Mouse (Mus musculus) embryonic facial prominence, embryonic 15.5 days (tissue): ENCODE measurements around the gene Ccdc163. TPM values are rescaled to one million over a fixed set of nuclear protein-coding genes. Genes with fewer than 3 reads are reported as not detected.

Experiments used
- ATAC-seq: fragments of 200-750 bp; cut with Nextera tagmentation; 2 replicates; pipeline ENCODE4 v1.8.0; 2017; ENCODE audit warnings: low read depth, moderate TSS enrichment; ENCODE audit not compliant: insufficient number of reproducible peaks, low FRiP score, low TSS enrichment
- H3K27ac ChIP-seq: fragments of 300-500 bp; sonication (generic); replicated peaks from 2 replicates; pipeline ENCODE4 v1.5.1; 2015; ENCODE audit warnings: mild to moderate bottlenecking, inconsistent platforms
- H3K27me3 ChIP-seq: fragments of 300-500 bp; sonication (generic); 2 replicates; pipeline ENCODE4 v1.6.1; 2015; ENCODE audit warnings: inconsistent platforms
- H3K36me3 ChIP-seq: fragments of 300-500 bp; sonication (generic); 2 replicates; pipeline ENCODE4 v1.6.1; 2015; ENCODE audit warnings: mild to moderate bottlenecking, inconsistent platforms
- H3K4me1 ChIP-seq: fragments of 300-500 bp; sonication (generic); 2 replicates; pipeline ENCODE4 v1.6.1; 2015; ENCODE audit warnings: inconsistent platforms
- H3K4me2 ChIP-seq: fragments of 300-500 bp; sonication (generic); replicated peaks from 2 replicates; pipeline ENCODE4 v1.6.1; 2015; ENCODE audit warnings: mild to moderate bottlenecking, inconsistent platforms
- H3K4me3 ChIP-seq: fragments of 300-500 bp; sonication (generic); replicated peaks from 2 replicates; pipeline ENCODE4 v1.5.1; 2015; ENCODE audit warnings: mild to moderate bottlenecking, inconsistent platforms
- H3K9ac ChIP-seq: fragments of 300-500 bp; sonication (generic); 2 replicates; pipeline ENCODE4 v1.6.1; 2015; ENCODE audit warnings: inconsistent platforms
- H3K9me3 ChIP-seq: fragments of 300-500 bp; sonication (generic); replicated peaks from 2 replicates; pipeline ENCODE4 v1.6.1; 2016; ENCODE audit warnings: inconsistent platforms
- WGBS: fragments of 180-500 bp; shearing (Covaris S2); methylation state at CpG from one replicate; pipeline ENCODE4 v1.1.7; 2015; 5-methylcytosine and 5-hydroxymethylcytosine counted together
- polyA plus RNA-seq: library from polyadenylated mRNA; unstranded; fragments of >200 nt; fragmentation: Nextera tagmentation; extraction: Ambion mirVana; gene quantifications from 2 replicates; pipeline ENCODE4 v1.2.1, GENCODE M21; 2015

The Ccdc163 gene
- polyA plus RNA-seq, 1 experiment from 2014 or later = 32.0 TPM

DNA sequence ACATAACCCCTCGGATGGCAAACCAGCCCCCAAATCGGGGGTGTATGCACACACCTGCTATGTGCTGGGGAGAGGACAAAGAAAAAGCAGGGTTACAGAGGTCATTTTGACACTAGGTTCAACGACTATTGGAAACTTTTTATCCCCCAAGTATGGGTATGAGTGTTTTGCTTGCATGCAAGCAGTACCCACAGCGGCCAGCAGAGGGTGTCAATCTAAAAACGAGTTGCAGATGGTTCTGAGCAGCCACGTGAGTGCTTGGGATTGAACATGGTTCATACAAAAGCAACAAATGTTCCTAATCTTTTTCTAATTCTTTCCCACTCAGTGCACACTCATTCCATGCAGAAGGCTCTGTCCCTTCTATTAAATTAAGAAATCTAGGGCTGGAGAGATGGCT is 4.5 kb upstream of the Ccdc163 start:
- no peak overlapping the region for H3K9ac ChIP-seq
- H3K27ac ChIP-seq = no peak overlapping the region
- H3K36me3 ChIP-seq = peaks cover 31% of the 10 kb centered on the region; the same call in 1 of the 2 replicates
- H3K4me2 ChIP-seq = no peak overlapping the region
- no peaks in the 10 kb centered on the region for H3K9me3 ChIP-seq
- WGBS = 39% methylated on average over 6 of the region's 6 CpGs
- no peak overlapping the region for H3K4me3 ChIP-seq
- no peaks in the 10 kb centered on the region for H3K27me3 ChIP-seq
- H3K4me1 ChIP-seq = peaks cover 4% of the 10 kb centered on the region; the same call in 1 of the 2 replicates
- no peak for ATAC-seq

DNA sequence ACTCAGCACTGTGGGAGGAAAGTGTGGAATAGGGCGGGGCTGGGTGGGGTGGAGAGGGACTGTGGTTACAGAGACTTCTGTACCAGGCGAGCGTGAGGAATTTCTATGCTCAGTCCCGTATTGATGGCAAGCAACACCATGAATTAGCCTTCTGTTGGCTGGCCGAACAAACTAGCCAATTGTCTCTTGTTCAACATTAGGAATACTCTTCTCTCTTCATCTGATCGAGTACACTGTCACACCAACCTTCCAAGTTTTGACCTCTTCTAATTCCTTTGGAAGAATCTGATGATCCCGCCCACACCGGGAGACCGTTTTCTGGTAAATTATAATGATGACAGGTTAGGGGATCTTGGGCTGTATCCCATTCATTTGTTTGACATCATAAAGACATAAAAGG is 643 bp upstream of the Ccdc163 start:
- peak overlapping the region; percentile 63 for H3K4me3 ChIP-seq
- no peak for ATAC-seq
- H3K9ac ChIP-seq = peak overlapping the region; percentile 31
- peak overlapping the region; percentile 81 for H3K4me2 ChIP-seq
- 0 out of 2 replicates have a peak, but pooled peaks cover 8% of the 10 kb centered on the region for H3K36me3 ChIP-seq
- no peaks in the 10 kb centered on the region for H3K9me3 ChIP-seq
- H3K4me1 ChIP-seq = peaks cover 12% of the 10 kb centered on the region
- no peak overlapping the region for H3K27ac ChIP-seq
- H3K27me3 ChIP-seq = no peaks in the 10 kb centered on the region
- 7% methylated on average over 9 of the region's 9 CpGs for WGBS

DNA sequence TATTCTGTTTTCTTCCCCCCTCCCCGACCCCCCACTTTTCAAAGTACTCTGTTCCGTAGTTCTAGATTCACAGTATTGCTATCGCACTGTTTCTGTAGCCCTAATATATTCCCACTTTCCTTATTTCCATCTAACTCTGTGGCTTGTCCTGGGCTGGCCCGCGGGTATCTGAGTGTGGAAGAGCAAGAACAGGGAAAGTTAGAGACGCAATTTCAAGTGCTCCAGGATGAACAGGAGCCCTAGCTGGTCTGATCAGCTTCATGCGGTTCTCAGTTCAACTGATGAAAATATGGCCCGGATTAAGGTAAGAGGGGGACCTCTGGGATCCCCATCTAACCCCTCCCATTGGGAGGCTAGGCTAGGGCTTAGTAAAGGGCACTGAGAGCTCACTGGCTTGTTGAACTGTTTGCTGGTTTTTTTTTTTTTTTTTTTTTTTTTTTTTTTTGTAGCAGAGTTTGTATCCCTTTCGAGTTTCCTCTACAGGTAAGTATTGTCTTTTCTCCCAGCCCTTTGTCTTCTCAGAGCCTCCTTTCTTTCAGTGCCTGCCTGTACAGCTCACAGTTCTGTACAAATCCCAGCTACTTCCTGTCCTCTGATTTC is 582 bp downstream of the Ccdc163 start:
- H3K9ac ChIP-seq = peak overlapping the region; percentile 57
- no peaks in the 10 kb centered on the region for H3K9me3 ChIP-seq
- H3K4me1 ChIP-seq = peaks cover 12% of the 10 kb centered on the region
- H3K27ac ChIP-seq = no peak overlapping the region
- H3K27me3 ChIP-seq = no peaks in the 10 kb centered on the region
- H3K36me3 ChIP-seq = 0 out of 2 replicates have a peak, but pooled peaks cover 1% of the 10 kb centered on the region
- H3K4me2 ChIP-seq = peak overlapping the region; percentile 81
- peak overlapping the region; percentile 63 for H3K4me3 ChIP-seq
- no peak for ATAC-seq
- WGBS = 2% methylated on average over 9 of the region's 9 CpGs

DNA sequence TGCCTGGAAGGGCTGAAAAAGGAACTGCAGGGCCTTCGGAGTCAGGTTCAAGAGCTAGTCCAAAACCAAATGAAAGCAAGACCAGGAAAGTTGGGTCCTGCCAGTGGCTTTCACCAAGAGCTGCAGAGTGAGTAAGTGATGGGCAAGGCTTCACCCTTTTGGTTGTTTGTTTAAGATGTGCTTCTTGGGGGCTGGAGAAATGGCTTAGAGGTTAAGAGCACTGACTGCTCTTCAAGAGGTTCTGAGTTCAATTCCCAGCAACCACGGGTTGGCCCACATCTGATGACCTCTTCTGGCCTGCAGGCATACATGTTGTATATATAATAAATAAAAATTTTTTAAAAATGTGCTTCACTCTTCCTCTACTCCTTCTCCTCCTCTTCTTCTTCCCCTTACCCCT is 1.8 kb downstream of the Ccdc163 start:
- no peaks in the 10 kb centered on the region for H3K9me3 ChIP-seq
- ATAC-seq = no peak
- H3K27me3 ChIP-seq = no peaks in the 10 kb centered on the region
- no peak overlapping the region for H3K4me2 ChIP-seq
- H3K36me3 ChIP-seq = peaks cover 5% of the 10 kb centered on the region; the same call in 1 of the 2 replicates
- H3K27ac ChIP-seq = no peak overlapping the region
- no peak overlapping the region for H3K4me3 ChIP-seq
- 84% methylated on average over 2 of the region's 2 CpGs for WGBS
- no peak overlapping the region for H3K9ac ChIP-seq
- peaks cover 12% of the 10 kb centered on the region for H3K4me1 ChIP-seq

DNA sequence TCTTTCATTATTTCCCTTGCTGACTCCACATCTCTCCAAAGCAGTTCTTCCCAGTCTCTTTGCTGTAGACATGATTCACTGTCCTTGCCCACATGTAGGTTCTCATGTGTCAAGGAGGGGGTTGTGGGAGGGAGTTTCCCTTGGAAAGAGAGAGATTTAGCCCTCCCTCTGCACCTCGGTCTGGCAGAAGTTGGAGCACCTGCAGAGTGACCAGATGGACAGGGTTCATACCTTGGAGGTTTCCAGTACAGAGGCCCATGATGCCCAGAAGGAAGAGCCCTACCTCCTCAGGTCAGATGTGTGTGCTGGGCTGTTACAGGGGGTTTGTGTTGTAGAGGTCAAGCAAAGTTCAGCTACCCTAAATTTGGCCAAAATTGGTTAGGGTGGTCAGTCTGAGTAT is 4.2 kb downstream of the Ccdc163 start:
- Histone ChIP-seq H3K4me3 (no peak overlapping the region), H3K4me1 (peaks cover 9% of the 10 kb centered on the region), H3K36me3 (peaks cover 8% of the 10 kb centered on the region; the same call in 1 of the 2 replicates), H3K27me3 (no peaks in the 10 kb centered on the region), H3K4me2 (no peak overlapping the region), H3K9ac (no peak overlapping the region), H3K27ac (no peak overlapping the region), H3K9me3 (no peaks in the 10 kb centered on the region)
- ATAC-seq = no peak
- 58% methylated on average over 1 of the region's 1 CpGs for WGBS

DNA sequence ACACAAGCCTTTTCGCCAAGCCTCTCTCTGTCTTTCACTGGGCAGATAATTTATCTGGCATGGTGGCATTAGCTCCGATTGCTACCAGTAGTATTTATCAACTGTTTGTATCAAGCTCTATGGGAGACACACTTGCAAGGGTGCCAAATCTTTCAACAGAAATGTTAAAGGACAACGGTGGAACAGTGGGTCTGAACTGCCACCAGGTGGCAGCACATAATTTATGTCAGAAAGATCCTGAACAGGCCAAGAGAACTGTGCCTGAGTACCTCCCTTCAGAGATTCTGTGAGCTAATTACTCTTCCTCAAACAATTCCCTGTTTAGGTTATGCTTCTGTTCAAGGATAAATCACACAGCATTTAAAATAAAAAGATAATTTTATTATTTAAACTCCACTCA is 11.1 kb downstream of the Ccdc163 start:
- Histone ChIP-seq H3K36me3 (peaks cover 8% of the 10 kb centered on the region; the same call in 1 of the 2 replicates), H3K27me3 (no peaks in the 10 kb centered on the region), H3K4me2 (no peak overlapping the region), H3K9ac (no peak overlapping the region), H3K27ac (no peak overlapping the region), H3K4me1 (peaks cover 11% of the 10 kb centered on the region), H3K9me3 (no peaks in the 10 kb centered on the region), H3K4me3 (no peak overlapping the region)
- ATAC-seq = no peak
- 17% methylated on average over 3 of the region's 3 CpGs for WGBS

DNA sequence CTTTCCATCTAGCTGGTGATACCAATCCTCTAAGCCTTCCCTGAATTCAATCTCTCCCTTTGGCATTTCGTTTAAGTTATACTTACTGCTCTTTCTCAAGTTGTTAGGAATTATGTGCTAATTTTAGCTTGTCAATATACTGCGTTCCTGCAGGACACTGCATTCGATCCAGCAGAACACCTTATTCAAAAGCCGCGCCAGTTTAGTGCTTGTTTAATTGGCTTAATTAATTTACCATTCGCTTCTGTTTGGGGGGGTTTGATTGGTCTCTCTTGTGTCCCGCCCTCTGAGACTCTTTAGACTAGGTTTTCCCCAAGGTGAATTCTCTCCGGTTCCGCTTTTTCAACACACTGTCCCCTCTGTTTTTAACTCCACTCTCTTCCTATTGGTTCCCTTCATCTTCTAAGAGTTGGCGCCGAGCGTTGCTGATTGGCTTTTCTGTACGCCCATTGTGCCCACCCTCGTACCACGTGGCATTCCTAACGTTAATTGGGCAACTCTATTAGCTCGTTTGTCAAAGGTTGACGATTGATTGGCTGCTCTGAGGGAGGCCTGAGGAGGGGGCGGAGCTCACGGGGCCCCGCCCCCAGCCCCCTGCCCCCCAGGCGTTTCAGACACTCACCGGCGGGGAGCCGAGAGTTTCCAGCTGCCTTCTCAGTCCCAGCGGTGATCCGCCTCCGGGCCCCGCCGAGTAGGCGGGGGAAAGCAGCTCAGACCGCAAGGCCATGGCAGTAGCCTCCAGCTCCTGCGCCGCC is 12.2 kb downstream of the Ccdc163 start, which contains the start of gene Tesk2:
Tesk2 (plus strand) TSS at position 606 of the 755 bp plus-strand sequence.
- peak within 1 kb of the TSS; percentile 89 for H3K4me2 ChIP-seq
- peak within 1 kb of the TSS; percentile 83 for H3K4me3 ChIP-seq
- ATAC-seq = peak; percentile 98
- peaks cover 11% of the 10 kb centered on the region for H3K4me1 ChIP-seq
- H3K27me3 ChIP-seq = no peaks in the 10 kb centered on the region
- peak within 1 kb of the TSS; percentile 68 for H3K27ac ChIP-seq
- no peaks in the 10 kb centered on the region for H3K36me3 ChIP-seq
- H3K9ac ChIP-seq = peak within 1 kb of the TSS; percentile 74
- no peaks in the 10 kb centered on the region for H3K9me3 ChIP-seq
- under 1% methylated on average over 34 of the region's 34 CpGs for WGBS

DNA sequence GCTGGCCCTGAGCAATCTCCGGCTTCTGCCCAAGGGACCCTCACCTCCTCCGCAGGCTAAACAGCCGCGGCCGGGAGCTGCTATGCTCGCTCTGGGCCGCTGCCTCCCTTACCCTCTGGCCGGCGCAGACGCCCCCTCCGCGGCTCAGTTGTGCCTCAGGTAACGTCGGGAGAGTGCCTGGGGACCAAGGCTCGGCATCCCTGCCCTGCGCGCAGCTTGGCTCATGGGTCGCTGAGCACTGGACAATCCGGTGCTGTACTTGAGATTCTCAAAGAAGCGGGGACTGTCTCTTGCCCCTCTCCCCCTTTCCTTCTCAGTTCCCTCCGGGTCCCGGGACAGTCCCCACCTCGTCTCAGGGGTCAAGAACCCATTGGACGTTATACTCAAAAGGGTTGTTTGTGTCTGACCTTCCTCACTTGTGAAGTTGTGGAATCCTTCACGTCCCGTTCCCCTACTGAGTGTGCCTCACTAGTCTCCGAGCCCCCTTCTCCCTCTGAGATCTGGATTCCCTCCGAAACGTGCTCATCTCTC is 12.9 kb downstream of the Ccdc163 start:
- H3K36me3 ChIP-seq = no peaks in the 10 kb centered on the region
- peak overlapping the region; percentile 83 for H3K4me3 ChIP-seq
- H3K9me3 ChIP-seq = no peaks in the 10 kb centered on the region
- WGBS = under 1% methylated on average over 29 of the region's 29 CpGs
- peak overlapping the region; percentile 74 for H3K9ac ChIP-seq
- peaks cover 11% of the 10 kb centered on the region for H3K4me1 ChIP-seq
- no peaks in the 10 kb centered on the region for H3K27me3 ChIP-seq
- peak overlapping the region; percentile 68 for H3K27ac ChIP-seq
- no peak for ATAC-seq
- peak overlapping the region; percentile 89 for H3K4me2 ChIP-seq

DNA sequence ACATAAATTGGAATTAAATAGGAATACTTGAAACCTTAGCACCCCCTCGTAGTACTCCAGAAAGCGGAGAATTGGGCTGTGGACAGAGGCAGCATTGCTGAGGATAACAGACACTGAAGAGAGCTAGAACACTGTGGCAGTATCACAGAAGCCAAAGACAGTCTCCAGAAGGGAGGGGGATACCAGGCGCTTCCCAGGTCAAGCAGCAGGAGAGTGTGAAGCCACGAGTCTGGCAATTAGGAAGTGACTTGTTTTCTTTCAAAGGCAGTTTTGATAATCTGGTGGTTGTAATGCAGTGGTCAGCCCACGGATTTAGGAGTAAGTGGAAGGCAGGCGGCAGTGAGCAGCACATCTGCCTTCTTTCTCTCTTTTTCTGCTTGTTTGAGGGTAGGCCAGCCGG is 13.9 kb downstream of the Ccdc163 start:
- Histone ChIP-seq H3K4me2 (peak overlapping the region; percentile 89; the same call in 1 of the 2 replicates), H3K27ac (no peak overlapping the region), H3K4me3 (peak overlapping the region; percentile 83; the same call in 1 of the 2 replicates), H3K9ac (no peak overlapping the region), H3K4me1 (peaks cover 11% of the 10 kb centered on the region), H3K27me3 (no peaks in the 10 kb centered on the region), H3K36me3 (no peaks in the 10 kb centered on the region), H3K9me3 (no peaks in the 10 kb centered on the region)
- 45% methylated on average over 7 of the region's 7 CpGs for whole genome bisulfite sequencing
- ATAC-seq = no peak

DNA sequence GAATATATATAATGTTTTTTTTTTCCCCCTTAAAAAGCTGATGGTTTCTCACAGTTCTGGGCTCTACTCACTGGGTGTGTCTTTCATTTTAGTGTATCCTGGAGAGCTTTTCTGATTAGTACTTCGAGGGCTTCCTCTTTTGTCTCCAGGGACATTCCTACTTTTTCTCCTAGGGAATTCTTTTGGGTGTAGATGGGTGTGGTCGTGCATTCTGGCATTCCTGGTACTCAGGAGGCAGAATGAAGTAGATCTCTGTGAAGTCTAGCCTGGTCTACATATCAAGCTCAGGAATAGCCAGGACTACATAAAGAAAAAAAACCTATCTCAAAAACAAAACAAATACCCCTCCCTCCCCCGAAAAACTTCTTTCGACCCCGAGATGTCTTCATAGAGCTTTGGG is 17.1 kb downstream of the Ccdc163 start:
- no peak for ATAC-seq
- Histone ChIP-seq H3K4me3 (no peak overlapping the region), H3K27me3 (no peaks in the 10 kb centered on the region), H3K9ac (no peak overlapping the region), H3K9me3 (no peaks in the 10 kb centered on the region), H3K36me3 (no peaks in the 10 kb centered on the region), H3K4me1 (0 out of 2 replicates have a peak, but pooled peaks cover 5% of the 10 kb centered on the region), H3K27ac (no peak overlapping the region), H3K4me2 (no peak overlapping the region)
- WGBS = 79% methylated on average over 5 of the region's 5 CpGs

DNA sequence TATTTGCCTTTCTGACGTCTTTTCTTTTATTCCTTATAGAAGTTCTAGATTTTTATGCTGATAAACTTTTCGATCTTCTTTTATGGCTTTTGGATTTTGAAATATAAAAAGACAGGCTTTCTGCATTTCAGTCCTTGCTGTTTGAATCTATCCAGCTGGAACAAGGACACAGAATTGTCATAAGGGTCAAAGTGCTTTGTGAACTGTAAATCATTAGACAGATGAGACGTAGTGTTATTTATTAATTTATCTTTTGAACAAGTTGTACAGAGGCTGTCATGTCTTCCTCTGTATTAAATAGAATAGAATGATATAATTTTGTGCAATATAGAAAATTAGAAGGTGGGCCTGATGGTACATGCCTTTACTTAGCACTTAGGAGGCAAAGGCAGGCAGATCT is 19.1 kb downstream of the Ccdc163 start:
- Histone ChIP-seq H3K27ac (no peak overlapping the region), H3K4me3 (no peak overlapping the region), H3K9me3 (no peaks in the 10 kb centered on the region), H3K4me2 (no peak overlapping the region), H3K4me1 (no peaks in the 10 kb centered on the region), H3K27me3 (no peaks in the 10 kb centered on the region), H3K9ac (no peak overlapping the region), H3K36me3 (no peaks in the 10 kb centered on the region)
- 74% methylated on average over 3 of the region's 3 CpGs for WGBS
- ATAC-seq = no peak
